Mouse (Mus musculus): ENCODE results near the gene Creb5.

GRCm38 (mm10) chr6:53374315-53374941 lies 87.4 kb downstream of the Creb5 start:
- TF ChIP-seq HCFC1 (IDR thresholded peaks at IDR 0.05; ENCODE audit: borderline replicate concordance, insufficient read depth, low read length) = no peak
- no peak for TF ChIP-seq MAFK (IDR thresholded peaks at IDR 0.05; ENCODE audit: insufficient read depth, low read depth, low read length)
